Mouse (Mus musculus) neural tube, embryonic 14.5 days (tissue): ENCODE measurements around the gene Asb16. TPM values are rescaled to one million over a fixed set of nuclear protein-coding genes. Genes with fewer than 3 reads are reported as not detected.
A peak's percentile ranks its signal among the peaks of the same experiment; 100 is the strongest.

Experiments
- ATAC-seq: fragments of 200-750 bp; cut with Nextera tagmentation; 2 replicates; pipeline ENCODE4 v1.8.0; 2017; ENCODE audit warnings: low read depth, mild to moderate bottlenecking, moderate TSS enrichment, moderate library complexity
- H3K27ac ChIP-seq: fragments of 300-500 bp; sonication (generic); 2 replicates; pipeline ENCODE4 v1.5.1; 2014; ENCODE audit warnings: low read depth, mild to moderate bottlenecking, control low read depth, low read length, moderate library complexity, mixed read lengths
- H3K27me3 ChIP-seq: fragments of 300-500 bp; sonication (generic); 2 replicates; pipeline ENCODE4 v1.6.1; 2014; ENCODE audit warnings: low read length; ENCODE audit not compliant: control insufficient read depth, insufficient read depth
- H3K36me3 ChIP-seq: fragments of 300-500 bp; sonication (generic); 2 replicates; pipeline ENCODE4 v1.6.1; 2014; ENCODE audit warnings: low read length, mixed read lengths; ENCODE audit not compliant: control insufficient read depth, insufficient read depth
- H3K4me1 ChIP-seq: fragments of 300-500 bp; sonication (generic); 2 replicates; pipeline ENCODE4 v1.6.1; 2014; ENCODE audit warnings: low read length; ENCODE audit not compliant: control insufficient read depth, insufficient read depth
- H3K4me2 ChIP-seq: fragments of 300-500 bp; sonication (generic); 2 replicates; pipeline ENCODE4 v1.6.1; 2014; ENCODE audit warnings: mild to moderate bottlenecking, low read depth, low read length, control low read depth
- H3K4me3 ChIP-seq: fragments of 300-500 bp; sonication (generic); 2 replicates; pipeline ENCODE4 v1.5.1; 2014; ENCODE audit warnings: low read depth, low read length, control low read depth, mixed read lengths
- H3K9ac ChIP-seq: fragments of 300-500 bp; sonication (generic); replicated peaks from 2 replicates; pipeline ENCODE4 v1.6.1; 2014; ENCODE audit warnings: low read depth, mild to moderate bottlenecking, control low read depth, low read length, mixed read lengths
- H3K9me3 ChIP-seq: fragments of 300-500 bp; sonication (generic); 2 replicates; pipeline ENCODE4 v1.6.1; 2016; ENCODE audit warnings: low read length; ENCODE audit not compliant: control insufficient read depth
- WGBS: fragments of 180-500 bp; shearing (Covaris S2); extraction: QIAGEN DNeasy Blood & Tissue Kit; methylation state at CpG from one replicate; pipeline ENCODE4 v1.1.7; 2014; 5-methylcytosine and 5-hydroxymethylcytosine counted together
- polyA plus RNA-seq: library from polyadenylated mRNA; unstranded; fragments of >200 nt; fragmentation: Nextera tagmentation; extraction: Ambion mirVana; gene quantifications from 2 replicates; pipeline ENCODE4 v1.2.1, GENCODE M21; 2014

The Asb16 gene
- polyA plus RNA-seq, 1 experiment from 2014 or later: 0.23 TPM

GRCm38 (mm10) chr11:102236022-102236421, 32.5 kb upstream of the Asb16 start:
- H3K27ac ChIP-seq: no peak overlapping the region
- H3K4me1 ChIP-seq: no peaks in the 10 kb centered on the region
- H3K4me2 ChIP-seq: no peak overlapping the region
- H3K27me3 ChIP-seq: no peaks in the 10 kb centered on the region
- no peak for ATAC-seq
- H3K4me3 ChIP-seq: no peak overlapping the region
- H3K36me3 ChIP-seq: no peaks in the 10 kb centered on the region
- H3K9ac ChIP-seq: no peak overlapping the region
- 77% methylated on average over 2 of the region's 2 CpGs for WGBS
- no peaks in the 10 kb centered on the region for H3K9me3 ChIP-seq

DNA sequence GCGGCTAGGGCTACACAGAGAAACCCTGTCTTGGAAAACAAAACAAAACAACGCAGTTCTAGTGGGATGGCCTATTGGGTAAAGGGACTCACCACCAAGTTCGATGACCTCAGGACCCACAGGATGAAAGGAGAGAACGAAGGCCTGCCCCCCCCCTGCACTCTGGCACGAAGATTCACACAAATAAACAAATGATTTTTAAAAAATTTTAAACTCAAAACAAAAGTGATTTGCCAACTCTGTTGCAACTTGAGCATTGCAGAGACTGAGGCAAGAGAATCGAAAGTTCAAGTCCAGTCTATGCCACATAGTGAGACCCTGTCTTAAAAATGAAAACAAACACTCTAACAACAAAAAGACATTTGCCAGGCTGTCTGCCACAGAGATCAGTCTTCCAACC, 27.9 kb upstream of the Asb16 start:
- Histone ChIP-seq H3K9me3 (no peaks in the 10 kb centered on the region), H3K36me3 (no peaks in the 10 kb centered on the region), H3K4me3 (no peak overlapping the region), H3K4me2 (no peak overlapping the region), H3K9ac (no peak overlapping the region), H3K27ac (no peak overlapping the region), H3K4me1 (peaks cover 13% of the 10 kb centered on the region), H3K27me3 (no peaks in the 10 kb centered on the region)
- 89% methylated on average over 6 of the region's 6 CpGs for WGBS
- no peak for ATAC-seq

GRCm38 (mm10) chr11:102241246-102241645, 27.3 kb upstream of the Asb16 start:
- ATAC-seq: no peak
- Histone ChIP-seq H3K36me3 (no peaks in the 10 kb centered on the region), H3K27me3 (no peaks in the 10 kb centered on the region), H3K4me3 (no peak overlapping the region), H3K4me1 (peaks cover 19% of the 10 kb centered on the region), H3K4me2 (no peak overlapping the region), H3K27ac (no peak overlapping the region), H3K9me3 (no peaks in the 10 kb centered on the region), H3K9ac (no peak overlapping the region)
- 88% methylated on average over 5 of the region's 5 CpGs for WGBS

DNA sequence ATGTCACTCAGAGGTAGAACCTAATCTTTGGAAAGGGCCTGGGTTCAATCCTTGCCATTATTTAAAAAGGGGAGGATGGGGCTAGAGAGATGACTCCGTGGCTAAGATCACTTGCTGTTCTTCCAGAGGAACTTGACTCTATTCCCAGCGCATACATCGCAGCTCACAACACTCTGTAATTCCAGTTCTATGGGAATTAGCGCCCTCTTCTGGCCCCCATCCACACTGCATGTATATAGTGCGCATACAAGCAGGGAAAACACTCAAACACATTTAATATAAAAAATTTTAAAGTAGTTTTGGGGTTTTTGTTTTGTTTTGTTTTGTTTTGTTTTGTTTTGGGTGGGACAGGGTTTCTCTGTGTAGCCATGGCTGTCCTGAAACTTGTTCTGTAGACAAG, 26.7 kb upstream of the Asb16 start:
- Histone ChIP-seq H3K27me3 (no peaks in the 10 kb centered on the region), H3K9me3 (no peaks in the 10 kb centered on the region), H3K4me2 (no peak overlapping the region), H3K36me3 (no peaks in the 10 kb centered on the region), H3K27ac (no peak overlapping the region), H3K4me1 (peaks cover 19% of the 10 kb centered on the region), H3K4me3 (no peak overlapping the region), H3K9ac (no peak overlapping the region)
- no peak for ATAC-seq
- WGBS: 52% methylated on average over 5 of the region's 5 CpGs

- H3K27me3 ChIP-seq: no peaks in the 10 kb centered on the region
- peak overlapping the region; percentile 55 for H3K9ac ChIP-seq
- WGBS: under 1% methylated on average over 32 of the region's 32 CpGs
- no peaks in the 10 kb centered on the region for H3K36me3 ChIP-seq
- peak overlapping the region; percentile 78 for H3K4me2 ChIP-seq
- H3K27ac ChIP-seq: peak overlapping the region; percentile 79
- ATAC-seq: peak; percentile 85
- peaks cover 23% of the 10 kb centered on the region for H3K4me1 ChIP-seq
- peak overlapping the region; percentile 34 for H3K4me3 ChIP-seq
- no peaks in the 10 kb centered on the region for H3K9me3 ChIP-seq
Observed at GRCm38 (mm10) chr11:102244926-102245449, 23.6 kb upstream of the Asb16 start.

GRCm38 (mm10) chr11:102245581-102246272, 22.8 kb upstream of the Asb16 start:
- Histone ChIP-seq H3K36me3 (no peaks in the 10 kb centered on the region), H3K27me3 (no peaks in the 10 kb centered on the region), H3K27ac (peak overlapping the region; percentile 79), H3K9me3 (no peaks in the 10 kb centered on the region), H3K4me3 (peak overlapping the region; percentile 34), H3K4me2 (peak overlapping the region; percentile 78), H3K4me1 (peaks cover 23% of the 10 kb centered on the region), H3K9ac (peak overlapping the region; percentile 55)
- no peak for ATAC-seq
- WGBS: 36% methylated on average over 14 of the region's 14 CpGs

GRCm38 (mm10) chr11:102246273-102246635, 22.3 kb upstream of the Asb16 start:
- WGBS: 80% methylated on average over 6 of the region's 6 CpGs
- H3K4me2 ChIP-seq: no peak overlapping the region
- no peak overlapping the region for H3K4me3 ChIP-seq
- no peaks in the 10 kb centered on the region for H3K36me3 ChIP-seq
- no peak overlapping the region for H3K9ac ChIP-seq
- H3K9me3 ChIP-seq: no peaks in the 10 kb centered on the region
- no peaks in the 10 kb centered on the region for H3K27me3 ChIP-seq
- peaks cover 23% of the 10 kb centered on the region for H3K4me1 ChIP-seq
- no peak overlapping the region for H3K27ac ChIP-seq
- ATAC-seq: no peak

- no peak for ATAC-seq
- WGBS: 93% methylated on average over 4 of the region's 4 CpGs
- Histone ChIP-seq H3K36me3 (no peaks in the 10 kb centered on the region), H3K4me2 (no peak overlapping the region), H3K4me3 (no peak overlapping the region), H3K27me3 (no peaks in the 10 kb centered on the region), H3K9me3 (no peaks in the 10 kb centered on the region), H3K9ac (no peak overlapping the region), H3K27ac (no peak overlapping the region), H3K4me1 (peaks cover 23% of the 10 kb centered on the region)
Observed at GRCm38 (mm10) chr11:102246871-102247270, 21.7 kb upstream of the Asb16 start.

- under 1% methylated on average over 41 of the region's 41 CpGs for WGBS
- Histone ChIP-seq H3K9ac (no peak within 1 kb of the TSS), H3K4me1 (peaks cover 23% of the 10 kb centered on the region), H3K4me3 (peak within 1 kb of the TSS; percentile 37), H3K27ac (no peak within 1 kb of the TSS), H3K4me2 (peak within 1 kb of the TSS; percentile 73), H3K27me3 (no peaks in the 10 kb centered on the region), H3K9me3 (no peaks in the 10 kb centered on the region), H3K36me3 (no peaks in the 10 kb centered on the region)
- ATAC-seq: no peak
Observed at GRCm38 (mm10) chr11:102248630-102249230, 19.8 kb upstream of the Asb16 start, which contains the start of gene BC030867. BC030867 (plus strand) TSS chr11:102248882.
